In genomic region chr19:21472121-21472780, GRCm38 (mm10) we compare ENCODE assay signal across 8 mouse cellular contexts. TPM values are rescaled to one million over a fixed set of nuclear protein-coding genes. Genes with fewer than 3 reads are reported as not detected.
DNase-seq lines count a peak whose midpoint lies in the region; ATAC-seq and TF ChIP-seq lines count a peak whose summit lies in the region.

No protein-coding gene starts in this region.

- peaks cover 8% of the 10 kb centered on the region; the same call in 1 of the 2 replicates for H3K9me3 ChIP-seq in hindbrain, embryonic 10.5 days
- no peaks in the 10 kb centered on the region for H3K9me3 ChIP-seq in lung, postnatal 0 days (ENCODE audit: low read length)

- peaks cover 10% of the 10 kb centered on the region for H3K4me1 ChIP-seq in hindbrain, embryonic 10.5 days (replicated peaks)
- H3K4me1 ChIP-seq in lung, postnatal 0 days (ENCODE audit: insufficient read depth, low read depth, low read length), result no peaks in the 10 kb centered on the region

- WGBS in hindbrain, embryonic 10.5 days, result 2% methylated on average over 48 of the region's 48 CpGs
- WGBS in lung, postnatal 0 days, result 5% methylated on average over 48 of the region's 48 CpGs

- H3K27me3 ChIP-seq in hindbrain, embryonic 10.5 days (ENCODE audit: insufficient read depth, poor library complexity, severe bottlenecking), result peaks cover 33% of the 10 kb centered on the region
- no peaks in the 10 kb centered on the region for H3K27me3 ChIP-seq in lung, postnatal 0 days (replicated peaks; ENCODE audit: insufficient read depth, low read length)

- no peaks in the 10 kb centered on the region for H3K36me3 ChIP-seq in hindbrain, embryonic 10.5 days
- no peaks in the 10 kb centered on the region for H3K36me3 ChIP-seq in lung, postnatal 0 days (ENCODE audit: insufficient read depth, low read length)

- no peak overlapping the region for H3K9ac ChIP-seq in lung, postnatal 0 days (replicated peaks; ENCODE audit: low read depth)

- TF ChIP-seq CTCF in lung, postnatal 0 days (IDR thresholded peaks at IDR 0.05), result peak; percentile 65

- H3K27ac ChIP-seq in hindbrain, embryonic 10.5 days, result peak overlapping the region; percentile 45; the same call in 1 of the 2 replicates
- no peak overlapping the region for H3K27ac ChIP-seq in lung, postnatal 0 days (ENCODE audit: low read length)

- H3K4me3 ChIP-seq in hindbrain, embryonic 10.5 days, result peak overlapping the region; percentile 59
- peak overlapping the region; percentile 31 for H3K4me3 ChIP-seq in lung, postnatal 0 days (ENCODE audit: low read depth, low read length)

- peak overlapping the region; percentile 59 for H3K4me2 ChIP-seq in lung, postnatal 0 days (replicated peaks; ENCODE audit: low read depth, low read length)

- DNase-seq in B cell, adult 2 months, result peak; percentile 38 to 39
- DNase-seq in brain, adult 2 months (ENCODE audit: low read depth, low spot score), result peak; percentile 91
- DNase-seq in frontal cortex, adult 2 months (ENCODE audit: extremely low spot score in 1 of 2, low spot score in 1 of 2), result peak; percentile 85 to 92
- peak; percentile 56 for DNase-seq in hindbrain, embryonic 10.5 days (ENCODE audit: low spot score)
- peak; percentile 74 to 85 for DNase-seq in layer of hippocampus, postnatal 14 days (ENCODE audit: low spot score in 2 of 2)
- DNase-seq in lung, postnatal 0 days (ENCODE audit: low spot score), result peak; percentile 79
- DNase-seq in ovary, postnatal 14 days (ENCODE audit: low spot score), result peak; percentile 58
- peak; percentile 3 to 11 for DNase-seq in thymus, postnatal 10 days (ENCODE audit: low spot score in 2 of 2)

- TF ChIP-seq EP300 in lung, postnatal 0 days (IDR thresholded peaks at IDR 0.05), result no peak

- ATAC-seq in lung, postnatal 0 days, result peak; percentile 82

RNA-seq across cellular contexts. Expression of gene Gda, which starts 1.0 kb away (rescaled TPM):
- 81.8 and 89.4 TPM in 2 replicates for polyA plus RNA-seq in frontal cortex, adult 2 months (2012; rRNA removed)
- polyA plus RNA-seq in hindbrain, embryonic 10.5 days (2016; fragmentation: Nextera tagmentation; extraction: Ambion mirVana), result not detected in 2 replicates
- total RNA-seq in layer of hippocampus, postnatal 14 days (2021), result 100 to 1,000 TPM; 137 to 150 TPM
- 1.7 and 2.0 TPM in 2 replicates for polyA plus RNA-seq in lung, postnatal 0 days (2015; fragmentation: Nextera tagmentation; extraction: Ambion mirVana)

Comparison
In these comparisons a context has a peak if more than half of its experiments do, and no peak if none do; other contexts are left out.
1. DNase-seq: peak in every context shown above with its lines; median percentile 91 in brain, adult 2 months; 88 in frontal cortex, adult 2 months; 80 in layer of hippocampus, postnatal 14 days; 79 in lung, postnatal 0 days; 58 in ovary, postnatal 14 days; 56 in hindbrain, embryonic 10.5 days; 38 in B cell, adult 2 months; 7 in thymus, postnatal 10 days.
2. RNA of gene Gda, which starts 1.0 kb away (polyA plus RNA-seq): 81.8 to 89.4 TPM in frontal cortex, adult 2 months; 1.7 to 2.0 TPM in lung, postnatal 0 days and not detected in hindbrain, embryonic 10.5 days; every median in the first group is over 10 times any median in the second.